Comparison of ENCODE assay signal across 8 mouse cellular contexts in genomic region chr11:94035974-94036373, GRCm38 (mm10). TPM values are rescaled to one million over a fixed set of nuclear protein-coding genes. Genes with fewer than 3 reads are reported as not detected.
DNase-seq lines count a peak whose midpoint lies in the region; ATAC-seq lines count a peak whose summit lies in the region.

No protein-coding gene starts in this region.

- H3K36me3 ChIP-seq in hindbrain, embryonic 11.5 days (ENCODE audit: control insufficient read depth, insufficient read depth, low read length), result no peaks in the 10 kb centered on the region
- no peaks in the 10 kb centered on the region for H3K36me3 ChIP-seq in hindbrain, embryonic 13.5 days
- no peaks in the 10 kb centered on the region for H3K36me3 ChIP-seq in kidney, embryonic 14.5 days (ENCODE audit: control insufficient read depth, insufficient read depth, low read length)

- H3K4me1 ChIP-seq in hindbrain, embryonic 11.5 days (replicated peaks; ENCODE audit: control insufficient read depth, insufficient read depth, low read length), result no peaks in the 10 kb centered on the region
- 0 out of 2 replicates have a peak, but pooled peaks cover under 1% of the 10 kb centered on the region for H3K4me1 ChIP-seq in hindbrain, embryonic 13.5 days (replicated peaks)
- H3K4me1 ChIP-seq in kidney, embryonic 14.5 days (ENCODE audit: control insufficient read depth, insufficient read depth, low read length), result no peaks in the 10 kb centered on the region

- no peaks in the 10 kb centered on the region for H3K27me3 ChIP-seq in hindbrain, embryonic 11.5 days (ENCODE audit: control insufficient read depth, insufficient read depth, low read length)
- no peaks in the 10 kb centered on the region for H3K27me3 ChIP-seq in hindbrain, embryonic 13.5 days
- no peaks in the 10 kb centered on the region for H3K27me3 ChIP-seq in kidney, embryonic 14.5 days (ENCODE audit: control insufficient read depth, insufficient read depth, low read length)

- WGBS in hindbrain, embryonic 11.5 days, result 42% methylated on average over 2 of the region's 2 CpGs
- 44% methylated on average over 2 of the region's 2 CpGs for WGBS in hindbrain, embryonic 13.5 days
- WGBS in kidney, embryonic 14.5 days, result 45% methylated on average over 2 of the region's 2 CpGs

- H3K9me3 ChIP-seq in hindbrain, embryonic 11.5 days (ENCODE audit: control insufficient read depth, low read length), result no peaks in the 10 kb centered on the region
- H3K9me3 ChIP-seq in hindbrain, embryonic 13.5 days, result no peaks in the 10 kb centered on the region
- H3K9me3 ChIP-seq in kidney, embryonic 14.5 days (ENCODE audit: control insufficient read depth, low read length), result no peaks in the 10 kb centered on the region

- no peak overlapping the region for H3K4me3 ChIP-seq in hindbrain, embryonic 11.5 days (ENCODE audit: low read depth, low read length)
- no peak overlapping the region for H3K4me3 ChIP-seq in hindbrain, embryonic 13.5 days
- H3K4me3 ChIP-seq in kidney, embryonic 14.5 days (ENCODE audit: low read length), result no peak overlapping the region

- no peak for ATAC-seq in hindbrain, embryonic 11.5 days (ENCODE audit: low FRiP score)
- ATAC-seq in hindbrain, embryonic 13.5 days (ENCODE audit: low FRiP score), result no peak
- ATAC-seq in kidney, embryonic 14.5 days (ENCODE audit: low FRiP score, low TSS enrichment), result no peak

- DNase-seq in hindbrain, embryonic 11.5 days (ENCODE audit: low spot score), result peak; percentile 62
- DNase-seq in thymus, postnatal 0 days (ENCODE audit: low spot score), result peak; percentile 46
- no peak for DNase-seq in thymus, postnatal 4 days
- DNase-seq in c-Kit-positive CD71-positive TER-119-positive erythroid progenitor cells, embryonic 14.5 days (ENCODE audit: low spot score), result peak; percentile 16
- DNase-seq in telencephalon, adult 2 months (ENCODE audit: low read depth, low spot score), result peak; percentile 63
- DNase-seq in ovary, adult 18-20 months (ENCODE audit: low spot score), result no peak

- H3K27ac ChIP-seq in hindbrain, embryonic 11.5 days (ENCODE audit: low read depth, low read length), result no peak overlapping the region
- H3K27ac ChIP-seq in hindbrain, embryonic 13.5 days, result no peak overlapping the region
- H3K27ac ChIP-seq in kidney, embryonic 14.5 days (ENCODE audit: low read depth, low read length), result no peak overlapping the region

- H3K4me2 ChIP-seq in hindbrain, embryonic 11.5 days (replicated peaks; ENCODE audit: low read depth, low read length), result no peak overlapping the region
- H3K4me2 ChIP-seq in hindbrain, embryonic 13.5 days, result no peak overlapping the region
- no peak overlapping the region for H3K4me2 ChIP-seq in kidney, embryonic 14.5 days (replicated peaks; ENCODE audit: low read depth, low read length)

- H3K9ac ChIP-seq in hindbrain, embryonic 11.5 days (ENCODE audit: low read depth, low read length), result no peak overlapping the region
- H3K9ac ChIP-seq in hindbrain, embryonic 13.5 days, result no peak overlapping the region
- H3K9ac ChIP-seq in kidney, embryonic 14.5 days (ENCODE audit: low read depth, low read length), result no peak overlapping the region

RNA-seq across cellular contexts. Expression of gene Spag9, which starts 40.1 kb away (rescaled TPM):
- polyA plus RNA-seq in hindbrain, embryonic 11.5 days (2014; fragmentation: Nextera tagmentation; extraction: Ambion mirVana), result 107 and 109 TPM in 2 replicates
- 96.8 and 98.6 TPM in 2 replicates for polyA plus RNA-seq in hindbrain, embryonic 13.5 days (2015; fragmentation: Nextera tagmentation; extraction: Ambion mirVana)
- polyA plus RNA-seq in thymus, postnatal 0 days (2015; fragmentation: Nextera tagmentation; extraction: Ambion mirVana), result 32.1 and 41.4 TPM in 2 replicates
- polyA plus RNA-seq in kidney, embryonic 14.5 days (2014; fragmentation: Nextera tagmentation; extraction: Ambion mirVana), result 45.6 and 55.1 TPM in 2 replicates

Comparison
In these comparisons a context has a peak if more than half of its experiments do, and no peak if none do; other contexts are left out.
1. DNase-seq: peak in hindbrain, embryonic 11.5 days (single experiment), thymus, postnatal 0 days (single experiment), c-Kit-positive CD71-positive TER-119-positive erythroid progenitor cells, embryonic 14.5 days (single experiment) and telencephalon, adult 2 months (single experiment); none in thymus, postnatal 4 days (single experiment) and ovary, adult 18-20 months (single experiment).